Mouse (Mus musculus): ENCODE measurements around the gene Ces1e. TPM values are rescaled to one million over a fixed set of nuclear protein-coding genes. Genes with fewer than 3 reads are reported as not detected.

Gene Ces1e
- polyA plus RNA-seq, 1 experiment from 2014 or later = not detected

GRCm38 (mm10) chr8:93197685-93198525, 31.5 kb downstream of the Ces1e start, which contains the start of gene Ces1d:
Ces1d (minus strand) TSS chr8:93197838.
- Histone ChIP-seq H3K4me3 (replicated peaks; ENCODE audit: low read length) (no peak within 1 kb of the TSS), H3K4me2 (ENCODE audit: low read length) (no peak within 1 kb of the TSS), H3K9ac (replicated peaks; ENCODE audit: low read depth, low read length) (no peak within 1 kb of the TSS), H3K9me3 (ENCODE audit: control insufficient read depth, low read length) (no peaks in the 10 kb centered on the region), H3K27ac (ENCODE audit: low read length) (no peak within 1 kb of the TSS), H3K36me3 (ENCODE audit: control insufficient read depth, insufficient read depth) (no peaks in the 10 kb centered on the region), H3K27me3 (replicated peaks; ENCODE audit: control insufficient read depth, insufficient read depth, low read length) (no peaks in the 10 kb centered on the region), H3K4me1 (replicated peaks; ENCODE audit: control insufficient read depth, insufficient read depth, low read length) (no peaks in the 10 kb centered on the region)
- WGBS = 85% methylated on average over 8 of the region's 8 CpGs
- no peak for ATAC-seq

GRCm38 (mm10) chr8:93196436-93196835, 33.0 kb downstream of the Ces1e start:
- H3K9ac ChIP-seq (replicated peaks; ENCODE audit: low read depth, low read length) = no peak overlapping the region
- H3K36me3 ChIP-seq (ENCODE audit: control insufficient read depth, insufficient read depth) = no peaks in the 10 kb centered on the region
- no peak for ATAC-seq
- no peaks in the 10 kb centered on the region for H3K27me3 ChIP-seq (replicated peaks; ENCODE audit: control insufficient read depth, insufficient read depth, low read length)
- no peak overlapping the region for H3K27ac ChIP-seq (ENCODE audit: low read length)
- H3K9me3 ChIP-seq (ENCODE audit: control insufficient read depth, low read length) = no peaks in the 10 kb centered on the region
- H3K4me2 ChIP-seq (ENCODE audit: low read length) = no peak overlapping the region
- no peaks in the 10 kb centered on the region for H3K4me1 ChIP-seq (replicated peaks; ENCODE audit: control insufficient read depth, insufficient read depth, low read length)
- 88% methylated on average over 5 of the region's 5 CpGs for WGBS
- no peak overlapping the region for H3K4me3 ChIP-seq (replicated peaks; ENCODE audit: low read length)

GRCm38 (mm10) chr8:93180581-93181129, 48.8 kb downstream of the Ces1e start:
- no peaks in the 10 kb centered on the region for H3K27me3 ChIP-seq (replicated peaks; ENCODE audit: control insufficient read depth, insufficient read depth, low read length)
- 92% methylated on average over 4 of the region's 4 CpGs for WGBS

GRCm38 (mm10) chr8:93176593-93176992, 52.8 kb downstream of the Ces1e start:
- Histone ChIP-seq H3K4me2 (ENCODE audit: low read length) (no peak overlapping the region), H3K27me3 (replicated peaks; ENCODE audit: control insufficient read depth, insufficient read depth, low read length) (no peaks in the 10 kb centered on the region), H3K4me3 (replicated peaks; ENCODE audit: low read length) (no peak overlapping the region), H3K4me1 (replicated peaks; ENCODE audit: control insufficient read depth, insufficient read depth, low read length) (no peaks in the 10 kb centered on the region), H3K36me3 (ENCODE audit: control insufficient read depth, insufficient read depth) (no peaks in the 10 kb centered on the region), H3K9me3 (ENCODE audit: control insufficient read depth, low read length) (no peaks in the 10 kb centered on the region), H3K27ac (ENCODE audit: low read length) (no peak overlapping the region), H3K9ac (replicated peaks; ENCODE audit: low read depth, low read length) (no peak overlapping the region)
- 38% methylated on average over 1 of the region's 1 CpGs for WGBS
- no peak for ATAC-seq

More at GRCm38 (mm10) chr8:93180581-93181129, 48.8 kb downstream of the Ces1e start:
- Histone ChIP-seq H3K4me3 (replicated peaks; ENCODE audit: low read length) (no peak overlapping the region), H3K9me3 (ENCODE audit: control insufficient read depth, low read length) (no peaks in the 10 kb centered on the region), H3K9ac (replicated peaks; ENCODE audit: low read depth, low read length) (no peak overlapping the region), H3K4me2 (ENCODE audit: low read length) (no peak overlapping the region), H3K36me3 (ENCODE audit: control insufficient read depth, insufficient read depth) (no peaks in the 10 kb centered on the region), H3K27ac (ENCODE audit: low read length) (no peak overlapping the region), H3K4me1 (replicated peaks; ENCODE audit: control insufficient read depth, insufficient read depth, low read length) (no peaks in the 10 kb centered on the region)
- ATAC-seq = no peak

GRCm38 (mm10) chr8:93174554-93174953, 54.9 kb downstream of the Ces1e start:
- 86% methylated on average over 2 of the region's 2 CpGs for WGBS
- H3K36me3 ChIP-seq (ENCODE audit: control insufficient read depth, insufficient read depth) = no peaks in the 10 kb centered on the region
- no peaks in the 10 kb centered on the region for H3K9me3 ChIP-seq (ENCODE audit: control insufficient read depth, low read length)
- no peaks in the 10 kb centered on the region for H3K4me1 ChIP-seq (replicated peaks; ENCODE audit: control insufficient read depth, insufficient read depth, low read length)
- H3K27ac ChIP-seq (ENCODE audit: low read length) = no peak overlapping the region
- H3K4me3 ChIP-seq (replicated peaks; ENCODE audit: low read length) = no peak overlapping the region
- H3K9ac ChIP-seq (replicated peaks; ENCODE audit: low read depth, low read length) = no peak overlapping the region
- no peak overlapping the region for H3K4me2 ChIP-seq (ENCODE audit: low read length)
- ATAC-seq = no peak
- no peaks in the 10 kb centered on the region for H3K27me3 ChIP-seq (replicated peaks; ENCODE audit: control insufficient read depth, insufficient read depth, low read length)

GRCm38 (mm10) chr8:93171846-93172590, 57.4 kb downstream of the Ces1e start:
- no peak overlapping the region for H3K9ac ChIP-seq (replicated peaks; ENCODE audit: low read depth, low read length)
- no peaks in the 10 kb centered on the region for H3K27me3 ChIP-seq (replicated peaks; ENCODE audit: control insufficient read depth, insufficient read depth, low read length)
- 41% methylated on average over 1 of the region's 1 CpGs for WGBS
- ATAC-seq = no peak
- H3K9me3 ChIP-seq (ENCODE audit: control insufficient read depth, low read length) = no peaks in the 10 kb centered on the region
- H3K4me2 ChIP-seq (ENCODE audit: low read length) = no peak overlapping the region
- H3K36me3 ChIP-seq (ENCODE audit: control insufficient read depth, insufficient read depth) = no peaks in the 10 kb centered on the region
- no peak overlapping the region for H3K27ac ChIP-seq (ENCODE audit: low read length)
- no peaks in the 10 kb centered on the region for H3K4me1 ChIP-seq (replicated peaks; ENCODE audit: control insufficient read depth, insufficient read depth, low read length)
- H3K4me3 ChIP-seq (replicated peaks; ENCODE audit: low read length) = no peak overlapping the region

- no peak overlapping the region for H3K4me3 ChIP-seq (replicated peaks; ENCODE audit: low read length)
- no peaks in the 10 kb centered on the region for H3K4me1 ChIP-seq (replicated peaks; ENCODE audit: control insufficient read depth, insufficient read depth, low read length)
- 89% methylated on average over 1 of the region's 1 CpGs for WGBS
- no peaks in the 10 kb centered on the region for H3K9me3 ChIP-seq (ENCODE audit: control insufficient read depth, low read length)
- no peak overlapping the region for H3K27ac ChIP-seq (ENCODE audit: low read length)
- ATAC-seq = no peak
- H3K9ac ChIP-seq (replicated peaks; ENCODE audit: low read depth, low read length) = no peak overlapping the region
- no peak overlapping the region for H3K4me2 ChIP-seq (ENCODE audit: low read length)
- H3K36me3 ChIP-seq (ENCODE audit: control insufficient read depth, insufficient read depth) = no peaks in the 10 kb centered on the region
- no peaks in the 10 kb centered on the region for H3K27me3 ChIP-seq (replicated peaks; ENCODE audit: control insufficient read depth, insufficient read depth, low read length)
Measured at GRCm38 (mm10) chr8:93163363-93163762, 66.1 kb downstream of the Ces1e start.

- ATAC-seq = no peak
- no peaks in the 10 kb centered on the region for H3K9me3 ChIP-seq (ENCODE audit: control insufficient read depth, low read length)
- no peaks in the 10 kb centered on the region for H3K36me3 ChIP-seq (ENCODE audit: control insufficient read depth, insufficient read depth)
- no peak overlapping the region for H3K9ac ChIP-seq (replicated peaks; ENCODE audit: low read depth, low read length)
- no peaks in the 10 kb centered on the region for H3K4me1 ChIP-seq (replicated peaks; ENCODE audit: control insufficient read depth, insufficient read depth, low read length)
- H3K27ac ChIP-seq (ENCODE audit: low read length) = no peak overlapping the region
- H3K4me3 ChIP-seq (replicated peaks; ENCODE audit: low read length) = no peak overlapping the region
- no peak overlapping the region for H3K4me2 ChIP-seq (ENCODE audit: low read length)
- H3K27me3 ChIP-seq (replicated peaks; ENCODE audit: control insufficient read depth, insufficient read depth, low read length) = no peaks in the 10 kb centered on the region
- WGBS = 96% methylated on average over 1 of the region's 1 CpGs
Measured at GRCm38 (mm10) chr8:93151401-93151800, 78.0 kb downstream of the Ces1e start.

Measured in forebrain, embryonic 16.5 days (tissue).